Mouse (Mus musculus): ENCODE measurements around the gene Hoxa9.

Hoxa9 gene

GRCm38 (mm10) chr6:52228475-52229465 lies 2.1 kb downstream of the Hoxa9 start:
- DNase-seq (ENCODE audit: inconsistent ontology term): no peak

GRCm38 (mm10) chr6:52227470-52228222 lies 3.2 kb downstream of the Hoxa9 start:
- no peak for DNase-seq (ENCODE audit: inconsistent ontology term)

GRCm38 (mm10) chr6:52226569-52227257 lies 4.2 kb downstream of the Hoxa9 start:
- DNase-seq (ENCODE audit: inconsistent ontology term): no peak

- no peak for DNase-seq (ENCODE audit: inconsistent ontology term)
Measured at GRCm38 (mm10) chr6:52225612-52226568, 5.0 kb downstream of the Hoxa9 start.

GRCm38 (mm10) chr6:52224895-52225611 lies 5.8 kb downstream of the Hoxa9 start:
- DNase-seq (ENCODE audit: inconsistent ontology term): no peak

GRCm38 (mm10) chr6:52223939-52224760 lies 6.7 kb downstream of the Hoxa9 start:
- DNase-seq (ENCODE audit: inconsistent ontology term): no peak

- DNase-seq (ENCODE audit: inconsistent ontology term): no peak
Measured at GRCm38 (mm10) chr6:52222729-52223128, 8.2 kb downstream of the Hoxa9 start.

- DNase-seq (ENCODE audit: inconsistent ontology term): no peak
Measured at GRCm38 (mm10) chr6:52221993-52222685, 8.8 kb downstream of the Hoxa9 start.

GRCm38 (mm10) chr6:52221337-52221992 lies 9.4 kb downstream of the Hoxa9 start, which contains the start of gene Hoxa7:
Gene Hoxa7, minus strand, starts transcription at chr6:52221854.
- DNase-seq (ENCODE audit: inconsistent ontology term): peak; percentile 67

- DNase-seq (ENCODE audit: inconsistent ontology term): no peak
Measured at GRCm38 (mm10) chr6:52220865-52221310, 10.0 kb downstream of the Hoxa9 start.

- DNase-seq (ENCODE audit: inconsistent ontology term): no peak
Measured at GRCm38 (mm10) chr6:52220003-52220864, 10.7 kb downstream of the Hoxa9 start.

GRCm38 (mm10) chr6:52219234-52219942 lies 11.5 kb downstream of the Hoxa9 start:
- DNase-seq (ENCODE audit: inconsistent ontology term): no peak

GRCm38 (mm10) chr6:52218643-52219215 lies 12.2 kb downstream of the Hoxa9 start:
- DNase-seq (ENCODE audit: inconsistent ontology term): no peak

- DNase-seq (ENCODE audit: inconsistent ontology term): no peak
Measured at GRCm38 (mm10) chr6:52217895-52218642, 12.8 kb downstream of the Hoxa9 start.

GRCm38 (mm10) chr6:52217459-52217768 lies 13.5 kb downstream of the Hoxa9 start:
- no peak for DNase-seq (ENCODE audit: inconsistent ontology term)

All from Muller cell, postnatal 12 days (primary cell).